Mouse (Mus musculus): ENCODE data around the gene Phf3.

DNA sequence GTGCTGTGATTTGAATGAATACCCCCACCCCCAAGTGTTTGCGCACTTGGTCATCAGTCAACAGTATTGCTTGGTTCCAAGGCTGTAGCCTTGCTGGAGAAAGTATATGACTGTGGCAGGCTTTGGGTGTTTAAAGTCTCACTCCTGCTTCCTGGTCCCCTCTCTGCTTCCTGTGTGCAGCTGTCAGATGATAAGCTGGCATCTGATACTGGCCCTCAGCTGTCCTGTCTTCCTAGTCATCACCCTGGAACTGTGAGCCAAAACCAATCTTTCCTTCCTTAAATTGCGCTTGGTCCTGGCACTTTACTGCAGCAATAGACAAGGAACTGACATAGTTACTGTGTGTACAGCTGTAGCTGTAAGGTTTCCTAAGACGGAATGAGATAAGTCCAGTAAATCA, 21.8 kb downstream of the Phf3 start:
- TF ChIP-seq CTCF (IDR thresholded peaks at IDR 0.05; ENCODE audit: low read depth, low read length) (no peak), POLR2A (IDR thresholded peaks at IDR 0.05; ENCODE audit: extremely low read depth, insufficient read depth, low read length) (no peak)
